Mouse (Mus musculus): Measurements from ENCODE around the gene 6330409D20Rik.
A peak's percentile ranks its signal among the peaks of the same experiment; 100 is the strongest.

- TF ChIP-seq CHD2 (IDR thresholded peaks at IDR 0.05; ENCODE audit: low read depth, low read length) (no peak), HCFC1 (IDR thresholded peaks at IDR 0.05; ENCODE audit: borderline replicate concordance, insufficient read depth, low read length) (0 out of 2 replicates have a peak, but pooled peaks have one; percentile 54), ZC3H11A (IDR thresholded peaks at IDR 0.05; ENCODE audit: borderline replicate concordance, low read depth, low read length) (no peak)
Observed at GRCm38 (mm10) chr2:32708643-32709042, 32.2 kb downstream of the 6330409D20Rik start.
